In genomic region chr5:115156401-115156800, GRCm38 (mm10) we compare ENCODE assay signal across 8 mouse cellular contexts. TPM values are rescaled to one million over a fixed set of nuclear protein-coding genes. Genes with fewer than 3 reads are reported as not detected.
DNase-seq lines count a peak whose midpoint lies in the region; ATAC-seq and TF ChIP-seq lines count a peak whose summit lies in the region.

No protein-coding gene starts in this region.

- peaks cover 44% of the 10 kb centered on the region for H3K4me1 ChIP-seq in forebrain, embryonic 15.5 days
- peaks cover 58% of the 10 kb centered on the region for H3K4me1 ChIP-seq in liver, postnatal 0 days (ENCODE audit: insufficient read depth)

- no peak for ATAC-seq in forebrain, embryonic 15.5 days (replicated peaks)
- ATAC-seq in liver, postnatal 0 days, result no peak

- peak overlapping the region; percentile 93; the same call in 1 of the 2 replicates for H3K9ac ChIP-seq in forebrain, embryonic 15.5 days (replicated peaks)
- peak overlapping the region; percentile 89 for H3K9ac ChIP-seq in liver, postnatal 0 days (replicated peaks)

- H3K36me3 ChIP-seq in forebrain, embryonic 15.5 days, result no peaks in the 10 kb centered on the region
- H3K36me3 ChIP-seq in liver, postnatal 0 days (replicated peaks; ENCODE audit: insufficient read depth, low read length), result no peaks in the 10 kb centered on the region

- H3K4me3 ChIP-seq in gastrocnemius, adult 2 months, result peak overlapping the region; percentile 95
- peak overlapping the region; percentile 83; the same call in 1 of the 2 replicates for H3K4me3 ChIP-seq in forebrain, embryonic 15.5 days
- peak overlapping the region; percentile 84 for H3K4me3 ChIP-seq in liver, postnatal 0 days (ENCODE audit: low read depth, low read length)

- H3K4me2 ChIP-seq in forebrain, embryonic 15.5 days (replicated peaks), result peak overlapping the region; percentile 93
- peak overlapping the region; percentile 93 for H3K4me2 ChIP-seq in liver, postnatal 0 days (ENCODE audit: low read depth, low read length)

- no peak for DNase-seq in gastrocnemius, adult 2 months
- DNase-seq in gastrocnemius, postnatal 10 days, result no peak
- DNase-seq in A20 (ENCODE audit: low read depth, low spot score), result peak; percentile 35
- no peak for DNase-seq in liver, postnatal 0 days
- DNase-seq in embryo, embryonic 10.5 days (ENCODE audit: low spot score), result no peak
- no peak for DNase-seq in cerebellum, adult 9-10 months
- no peak for DNase-seq in adrenal gland, postnatal 4 days (ENCODE audit: low spot score in 2 of 2)

- H3K27me3 ChIP-seq in forebrain, embryonic 15.5 days, result no peaks in the 10 kb centered on the region
- H3K27me3 ChIP-seq in liver, postnatal 0 days (ENCODE audit: insufficient read depth, low read length), result no peaks in the 10 kb centered on the region

- no peaks in the 10 kb centered on the region for H3K9me3 ChIP-seq in forebrain, embryonic 15.5 days
- no peaks in the 10 kb centered on the region for H3K9me3 ChIP-seq in liver, postnatal 0 days (ENCODE audit: low read length)

- peak overlapping the region; percentile 98 for H3K27ac ChIP-seq in gastrocnemius, adult 2 months
- no peak overlapping the region for H3K27ac ChIP-seq in forebrain, embryonic 15.5 days (replicated peaks)
- H3K27ac ChIP-seq in liver, postnatal 0 days (ENCODE audit: low read depth), result peak overlapping the region; percentile 61; the same call in 1 of the 2 replicates

- 64% methylated on average over 7 of the region's 7 CpGs for WGBS in forebrain, embryonic 15.5 days
- 25% methylated on average over 7 of the region's 7 CpGs for WGBS in liver, postnatal 0 days (ENCODE audit: insufficient replicate concordance)

- no peak for TF ChIP-seq CTCF in gastrocnemius, adult 2 months (IDR thresholded peaks at IDR 0.05)
- no peak for TF ChIP-seq CTCF in liver, postnatal 0 days (IDR thresholded peaks at IDR 0.05; ENCODE audit: low read depth)

- intact Hi-C loops in gastrocnemius, adult 2 months (cut with DNase I), result no loop called here

- TF ChIP-seq EP300 in liver, postnatal 0 days (IDR thresholded peaks at IDR 0.05; ENCODE audit: low read depth), result no peak

RNA-seq across cellular contexts. Expression of gene Mlec, which starts 1.6 kb away (rescaled TPM):
- total RNA-seq in gastrocnemius, adult 2 months (2021), result 100 to 1,000 TPM; 138 to 200 TPM
- 100 to 1,000 TPM; 231 to 235 TPM for total RNA-seq in gastrocnemius, postnatal 10 days (2021)
- polyA plus RNA-seq in forebrain, embryonic 15.5 days (2015; fragmentation: Nextera tagmentation; extraction: Ambion mirVana), result 22.7 and 27.7 TPM in 2 replicates
- polyA plus RNA-seq in liver, postnatal 0 days (2015; fragmentation: Nextera tagmentation; extraction: Ambion mirVana), result 8.2 and 10.1 TPM in 2 replicates
- total RNA-seq in adrenal gland, postnatal 4 days (2021), result 100 to 1,000 TPM; 208 to 242 TPM

RNA-seq across cellular contexts. Expression of gene Unc119b, which starts 21.6 kb away (rescaled TPM):
- total RNA-seq in gastrocnemius, adult 2 months (2021), result 10 to 100 TPM; 11.8 to 15.7 TPM
- total RNA-seq in gastrocnemius, postnatal 10 days (2021), result 10 to 100 TPM; 13.4 to 18.5 TPM
- 44.4 and 46.2 TPM in 2 replicates for polyA plus RNA-seq in forebrain, embryonic 15.5 days (2015; fragmentation: Nextera tagmentation; extraction: Ambion mirVana)
- polyA plus RNA-seq in liver, postnatal 0 days (2015; fragmentation: Nextera tagmentation; extraction: Ambion mirVana), result 6.9 and 8.0 TPM in 2 replicates
- 10 to 100 TPM; 35.1 to 39.1 TPM for total RNA-seq in adrenal gland, postnatal 4 days (2021)

RNA-seq across cellular contexts. Expression of gene Acads, which starts 37.3 kb away (rescaled TPM):
- 10 to 100 TPM; 49.9 to 81.7 TPM for total RNA-seq in gastrocnemius, adult 2 months (2021)
- total RNA-seq in gastrocnemius, postnatal 10 days (2021), result 10 to 100 TPM; 53.8 to 67.7 TPM
- polyA plus RNA-seq in forebrain, embryonic 15.5 days (2015; fragmentation: Nextera tagmentation; extraction: Ambion mirVana), result 22.3 and 24.1 TPM in 2 replicates
- polyA plus RNA-seq in liver, postnatal 0 days (2015; fragmentation: Nextera tagmentation; extraction: Ambion mirVana), result 87.9 and 93.4 TPM in 2 replicates
- 100 to 1,000 TPM; 166 to 191 TPM for total RNA-seq in adrenal gland, postnatal 4 days (2021)

RNA-seq across cellular contexts. Expression of gene Cabp1, which starts 37.8 kb away (rescaled TPM):
- total RNA-seq in gastrocnemius, adult 2 months (2021), result 1 to 10 TPM in 1 of 2 experiments, under 1 TPM in 1; 0.79 to 1.5 TPM
- 1 to 10 TPM; 2.1 to 4.5 TPM for total RNA-seq in gastrocnemius, postnatal 10 days (2021)
- 9.2 and 9.8 TPM in 2 replicates for polyA plus RNA-seq in forebrain, embryonic 15.5 days (2015; fragmentation: Nextera tagmentation; extraction: Ambion mirVana)
- not detected in 2 replicates for polyA plus RNA-seq in liver, postnatal 0 days (2015; fragmentation: Nextera tagmentation; extraction: Ambion mirVana)
- total RNA-seq in adrenal gland, postnatal 4 days (2021), result 1 to 10 TPM; 4.5 to 5.0 TPM

RNA-seq across cellular contexts. Expression of gene Gm10401, which starts 58.3 kb away (rescaled TPM):
- total RNA-seq in gastrocnemius, adult 2 months (2021), result not detected
- not detected for total RNA-seq in gastrocnemius, postnatal 10 days (2021)
- 34.6 and 35.0 TPM in 2 replicates for polyA plus RNA-seq in forebrain, embryonic 15.5 days (2015; fragmentation: Nextera tagmentation; extraction: Ambion mirVana)
- 6.0 and 6.6 TPM in 2 replicates for polyA plus RNA-seq in liver, postnatal 0 days (2015; fragmentation: Nextera tagmentation; extraction: Ambion mirVana)
- under 1 TPM in 1 of 2 experiments, not detected in 1; 0.73 TPM for total RNA-seq in adrenal gland, postnatal 4 days (2021)
